Mouse (Mus musculus) embryo, embryonic 11 days (tissue): ENCODE data around the gene Morc4.
A peak's percentile ranks its signal among the peaks of the same experiment; 100 is the strongest.

Source experiments
- DNase-seq: peaks from one replicate; pipeline ENCODE4 v3.0.0-alpha.2; 2015

The Morc4 gene

DNA sequence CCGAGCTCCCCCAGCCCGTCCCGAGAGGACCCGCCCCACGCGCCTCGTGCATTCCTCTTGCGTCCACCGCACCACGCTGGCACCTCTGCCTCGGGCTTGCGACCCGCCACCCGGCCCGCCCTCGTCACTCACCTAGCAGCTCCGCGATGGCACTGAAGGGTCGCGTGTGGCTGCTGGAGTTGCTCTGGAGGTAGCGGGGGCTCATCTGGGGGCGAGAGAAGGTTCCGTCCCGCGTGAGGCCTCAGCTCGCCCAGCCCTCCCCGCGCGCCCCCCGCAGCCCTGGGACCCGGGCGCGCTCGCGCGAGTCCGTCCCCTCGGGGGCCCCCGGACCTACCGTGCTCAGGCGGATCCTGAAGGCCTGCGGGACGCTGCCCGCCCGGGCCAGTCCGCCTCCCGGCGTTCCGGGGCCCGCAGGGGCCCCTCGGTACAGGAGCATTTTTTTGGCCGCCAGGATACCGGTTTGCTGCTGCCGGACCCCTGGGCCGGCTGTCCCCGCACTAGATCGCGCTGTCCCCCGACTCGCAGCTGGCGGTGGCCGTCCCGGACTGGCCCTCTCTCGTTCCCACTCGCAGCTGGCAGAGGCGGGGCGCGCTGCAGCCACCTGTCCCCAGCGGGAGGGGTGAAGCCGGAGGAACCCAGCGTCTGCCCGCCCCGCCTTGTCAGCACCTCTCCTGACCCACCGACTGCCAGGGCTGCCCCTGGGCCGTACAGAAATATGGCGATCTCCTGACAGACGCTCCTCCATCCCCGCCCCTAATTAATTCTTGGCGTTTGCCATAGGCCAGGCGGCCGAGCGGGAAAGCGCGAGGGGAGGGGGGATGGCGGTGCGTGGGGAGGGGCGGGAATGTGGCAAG lies at the start of gene Morc4:
Gene Morc4, minus strand, starts transcription at position 740 of the 854 bp plus-strand sequence.
- peak; percentile 82 for DNase-seq

DNA sequence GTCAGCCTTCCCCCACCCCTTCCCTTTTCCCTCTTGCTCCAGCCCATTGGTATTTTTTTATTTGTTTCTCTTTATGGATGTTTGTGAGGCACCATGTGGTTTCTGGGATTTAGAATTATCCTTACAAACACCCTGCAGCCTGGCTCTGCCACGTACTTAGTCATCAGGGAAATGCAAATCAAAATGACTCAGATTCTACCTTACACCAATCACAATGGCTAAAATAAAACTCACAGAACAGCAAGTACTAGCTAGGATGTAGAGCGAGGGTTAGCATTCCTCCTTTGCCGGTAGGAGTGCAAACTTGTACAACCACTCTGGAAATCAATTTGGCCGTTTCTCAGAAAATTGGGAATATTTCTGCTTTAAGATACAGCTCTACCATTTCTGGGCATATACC lies 49.1 kb upstream of the Morc4 start:
- no peak for DNase-seq

DNA sequence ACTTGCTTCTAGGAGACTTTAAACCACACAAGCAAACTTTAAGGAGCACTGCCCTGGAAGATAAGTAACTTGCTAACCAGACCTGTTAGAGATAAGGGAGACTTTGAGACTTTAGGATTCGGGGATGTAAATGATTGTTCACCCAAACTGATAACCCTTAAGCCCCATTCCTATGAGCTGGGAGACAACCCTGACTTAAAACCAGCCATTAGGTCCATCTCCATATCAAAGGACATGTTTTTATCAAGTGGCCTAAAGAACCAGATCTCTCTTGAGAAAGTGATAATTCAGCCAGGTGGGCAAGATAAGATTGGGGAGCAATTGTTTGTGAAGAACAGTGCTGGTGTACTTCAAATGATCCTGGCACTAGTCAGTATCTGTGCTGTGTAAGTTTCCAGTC lies 19.9 kb upstream of the Morc4 start:
- DNase-seq: no peak

- DNase-seq: no peak
Measured at GRCm38 (mm10) chrX:139883221-139883620, 11.7 kb upstream of the Morc4 start.

GRCm38 (mm10) chrX:139877936-139878335 lies 6.5 kb upstream of the Morc4 start:
- peak; percentile 4 for DNase-seq

DNA sequence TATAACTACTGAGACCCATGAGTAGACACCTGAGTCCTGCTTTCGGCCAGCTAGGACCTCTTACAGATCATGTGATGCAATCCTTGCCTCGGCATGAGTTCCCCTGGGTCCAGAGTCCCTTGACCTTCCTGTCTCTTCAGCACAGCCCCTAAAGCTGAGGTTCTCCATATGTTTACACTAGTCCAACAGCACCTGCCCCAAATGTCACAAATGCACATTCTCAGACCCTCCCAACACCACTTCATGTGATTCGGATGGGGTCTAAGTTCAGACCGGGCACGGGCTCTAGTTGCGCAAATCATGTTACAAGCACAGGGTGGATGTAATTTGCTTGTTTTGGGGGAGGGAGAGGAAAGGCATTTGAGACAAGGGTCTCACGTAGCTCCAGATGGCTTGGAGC lies 5.6 kb upstream of the Morc4 start:
- peak; percentile 1 for DNase-seq

DNA sequence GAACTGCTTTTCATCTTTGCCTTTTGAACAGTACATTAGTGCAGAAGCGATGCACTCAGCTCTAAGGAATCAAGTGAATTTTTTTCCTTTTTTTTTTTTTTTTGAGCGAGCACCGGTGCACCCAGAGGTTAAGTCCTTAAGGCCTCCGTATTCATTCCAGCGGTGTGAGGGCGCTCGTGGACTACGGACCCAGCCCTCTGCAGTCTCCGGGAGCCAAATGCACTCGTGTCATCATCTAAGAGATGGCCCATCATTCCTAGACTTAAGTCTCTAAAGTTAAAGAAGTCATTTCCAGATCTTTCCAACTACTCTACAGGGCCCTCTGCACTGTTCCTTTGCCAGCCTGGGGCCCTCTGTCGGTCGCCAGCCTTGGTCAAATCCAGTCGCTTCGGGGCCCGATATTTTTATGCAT lies 1.2 kb downstream of the Morc4 start:
- DNase-seq: peak; percentile 66

DNA sequence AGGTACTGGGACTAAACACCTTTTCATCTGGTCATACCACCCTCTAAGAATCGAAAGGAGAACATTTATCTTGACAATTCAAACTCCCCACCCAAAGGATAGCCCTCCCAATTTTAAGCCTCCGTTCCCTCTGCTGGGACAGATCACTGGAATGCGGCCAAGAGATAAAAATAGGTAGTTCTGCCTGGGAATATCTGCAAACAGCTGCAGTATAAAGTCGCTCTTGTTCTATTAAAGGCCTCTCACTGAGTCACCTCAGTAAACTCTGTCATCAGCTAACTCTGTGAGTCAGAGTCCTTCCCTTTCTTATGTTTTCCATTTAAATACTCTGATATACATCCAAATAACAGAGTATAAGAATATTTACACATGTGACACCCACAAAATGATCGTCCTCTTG lies 12.1 kb downstream of the Morc4 start:
- DNase-seq: no peak

- no peak for DNase-seq
Measured at GRCm38 (mm10) chrX:139854795-139855194, 16.7 kb downstream of the Morc4 start.

GRCm38 (mm10) chrX:139841091-139841490 lies 30.4 kb downstream of the Morc4 start:
- DNase-seq: no peak

- peak; percentile 6 for DNase-seq
Measured at GRCm38 (mm10) chrX:139839057-139839456, 32.4 kb downstream of the Morc4 start.

- DNase-seq: peak; percentile 55
Measured at GRCm38 (mm10) chrX:139832464-139832863, 39.0 kb downstream of the Morc4 start.

DNA sequence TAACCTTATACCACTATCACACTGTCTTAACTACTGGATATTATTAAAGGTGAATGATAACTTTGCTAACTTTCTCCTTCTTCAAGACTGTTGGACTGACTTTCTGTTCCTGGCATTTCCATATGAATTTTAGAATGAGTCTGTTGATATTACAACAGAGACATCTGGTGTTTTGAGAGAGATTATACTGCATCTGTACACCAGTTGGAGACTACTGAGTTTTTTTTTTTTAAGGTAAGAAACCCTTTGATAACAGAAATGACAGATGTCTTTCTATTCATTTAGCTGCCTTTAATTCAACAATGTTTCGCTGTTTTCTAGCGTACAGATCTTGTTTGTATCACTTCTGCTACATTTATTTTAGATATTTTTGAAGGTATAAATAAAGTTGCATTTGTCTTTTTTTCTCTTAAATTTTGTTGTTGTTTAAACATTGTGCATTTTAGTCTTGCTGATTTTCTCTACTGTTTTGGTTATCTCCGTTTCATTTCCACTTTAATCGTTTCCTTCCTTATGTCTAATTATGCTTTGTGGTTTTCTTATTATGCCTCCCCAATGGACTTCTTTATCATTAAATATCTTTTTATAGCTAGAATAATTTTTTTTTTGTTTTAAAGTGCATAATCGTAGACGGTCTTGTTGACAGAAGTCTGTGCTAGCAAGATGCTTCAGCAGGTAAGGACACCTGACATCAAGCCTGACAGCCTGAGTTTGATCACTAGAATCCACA lies 42.9 kb downstream of the Morc4 start:
- no peak for DNase-seq

GRCm38 (mm10) chrX:139826926-139827325 lies 44.6 kb downstream of the Morc4 start:
- no peak for DNase-seq

DNA sequence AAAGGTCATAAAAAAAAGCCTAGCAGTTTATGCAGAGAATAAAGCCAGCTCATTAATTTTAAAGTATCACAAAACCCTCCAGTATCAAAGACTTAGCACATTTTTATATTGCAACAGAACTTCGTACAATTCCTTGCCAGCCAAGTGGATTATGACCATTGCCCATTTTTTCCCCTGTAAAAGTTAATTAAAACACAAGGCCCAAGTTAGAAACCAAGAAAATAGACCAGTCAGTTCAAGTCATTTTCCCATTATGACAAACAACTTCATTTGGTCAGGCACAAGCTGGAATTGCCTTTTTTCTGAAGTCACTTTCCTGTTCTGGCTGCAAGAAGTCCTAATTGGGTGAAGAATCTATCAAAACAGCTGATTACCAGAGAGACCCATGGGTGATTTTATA lies 46.1 kb downstream of the Morc4 start:
- no peak for DNase-seq

- no peak for DNase-seq
Measured at GRCm38 (mm10) chrX:139815201-139815600, 56.3 kb downstream of the Morc4 start.

GRCm38 (mm10) chrX:139814018-139814635 lies 57.4 kb downstream of the Morc4 start:
- no peak for DNase-seq

- DNase-seq: no peak
Measured at GRCm38 (mm10) chrX:139813299-139814002, 58.0 kb downstream of the Morc4 start.

GRCm38 (mm10) chrX:139812636-139813298 lies 58.7 kb downstream of the Morc4 start:
- no peak for DNase-seq

DNA sequence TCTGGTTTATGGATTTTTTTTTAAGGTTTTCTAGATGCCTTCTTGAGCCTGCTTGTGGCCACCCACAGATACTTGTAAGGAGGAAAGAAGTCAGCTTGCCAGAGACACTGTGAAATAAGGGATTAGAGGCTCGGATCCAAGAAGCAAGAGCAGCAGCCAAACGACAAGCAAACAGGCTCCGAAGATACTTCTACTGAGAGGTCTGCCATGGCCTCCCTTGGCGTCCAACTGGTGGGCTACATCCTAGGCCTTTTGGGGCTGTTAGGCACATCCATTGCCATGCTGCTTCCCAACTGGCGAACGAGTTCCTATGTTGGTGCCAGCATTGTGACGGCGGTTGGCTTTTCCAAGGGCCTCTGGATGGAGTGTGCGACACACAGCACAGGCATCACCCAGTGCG lies 63.0 kb downstream of the Morc4 start:
- no peak for DNase-seq

- DNase-seq: peak; percentile 5
Measured at GRCm38 (mm10) chrX:139808085-139808484, 63.4 kb downstream of the Morc4 start.

DNA sequence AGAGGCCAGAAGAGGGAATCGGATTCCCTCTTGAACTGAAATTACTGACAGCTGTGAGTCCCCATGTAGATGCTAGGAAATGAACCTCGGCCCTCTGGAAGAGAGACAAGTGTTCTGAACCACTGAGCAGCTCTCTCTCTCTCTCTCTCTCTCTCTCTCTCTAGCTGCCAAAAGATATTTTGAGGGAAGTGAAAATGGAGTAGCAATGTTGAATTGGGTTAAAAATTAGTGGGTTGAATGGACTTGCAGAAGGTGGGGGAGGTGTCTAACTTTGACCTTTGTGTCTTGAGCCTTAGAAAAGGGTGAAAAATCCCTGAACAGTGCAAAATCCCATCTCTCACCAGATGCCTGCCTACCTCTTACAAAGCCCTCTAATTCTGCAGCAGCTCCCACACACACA lies 64.1 kb downstream of the Morc4 start:
- no peak for DNase-seq

DNA sequence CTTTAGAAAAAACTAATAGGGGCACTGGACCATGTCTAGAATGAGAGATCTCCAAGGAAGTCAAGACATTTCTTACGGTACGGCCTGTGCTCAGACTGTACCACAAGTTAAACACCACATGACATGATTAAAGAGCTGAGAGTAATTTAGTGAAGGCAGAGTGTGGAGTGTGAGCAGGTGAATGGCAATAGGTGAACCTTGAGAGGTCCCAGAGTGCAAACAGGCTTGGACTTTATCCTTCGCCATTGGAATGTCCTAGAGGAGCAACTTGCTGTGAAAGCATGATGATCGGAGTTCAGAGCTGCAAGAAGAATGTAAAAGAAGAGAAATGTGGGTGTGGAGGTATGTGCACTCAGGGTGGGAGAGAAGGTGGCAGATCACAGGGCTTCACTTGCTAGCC lies 65.6 kb downstream of the Morc4 start:
- DNase-seq: no peak
